Mouse (Mus musculus) monocyte, adult 5-6 weeks (primary cell): ENCODE measurements around the gene Gramd1a. TPM values are rescaled to one million over a fixed set of nuclear protein-coding genes. Genes with fewer than 3 reads are reported as not detected.

Experiments used
- ATAC-seq: fragments of 153-309, 156-312 bp; replicated peaks from 2 replicates; pipeline ENCODE4 v1.8.0; 2017; ENCODE audit warnings: mild to moderate bottlenecking; ENCODE audit not compliant: low TSS enrichment, insufficient number of reproducible peaks, severe bottlenecking, poor library complexity, low FRiP score
- total RNA-seq: library from RNA; stranded (forward); fragments of 200-1000, 200-491, 200-594 nt; gene quantifications from 3 replicates; pipeline ENCODE4 v1.2.3, GENCODE M21; 2017

Gene Gramd1a
- total RNA-seq, 1 experiment from 2014 or later = 60.2 TPM

- no peak for ATAC-seq
Measured at GRCm38 (mm10) chr7:31126851-31127724, 28.6 kb downstream of the Gramd1a start, which contains the start of gene Scn1b. Scn1b (minus strand) TSS chr7:31127003.

- ATAC-seq = no peak
Measured at GRCm38 (mm10) chr7:31126211-31126751, 29.4 kb downstream of the Gramd1a start.

- no peak for ATAC-seq
Measured at GRCm38 (mm10) chr7:31125116-31125515, 30.6 kb downstream of the Gramd1a start.

GRCm38 (mm10) chr7:31124381-31124780, 31.3 kb downstream of the Gramd1a start:
- ATAC-seq = no peak

- ATAC-seq = no peak
Measured at GRCm38 (mm10) chr7:31123697-31124096, 32.0 kb downstream of the Gramd1a start.

- ATAC-seq = no peak
Measured at GRCm38 (mm10) chr7:31122641-31123631, 32.8 kb downstream of the Gramd1a start.

- no peak for ATAC-seq
Measured at GRCm38 (mm10) chr7:31119556-31119955, 36.1 kb downstream of the Gramd1a start.

GRCm38 (mm10) chr7:31118486-31118885, 37.2 kb downstream of the Gramd1a start:
- no peak for ATAC-seq

- ATAC-seq = no peak
Measured at GRCm38 (mm10) chr7:31117465-31117864, 38.2 kb downstream of the Gramd1a start.

GRCm38 (mm10) chr7:31116721-31117145, 39.0 kb downstream of the Gramd1a start:
- no peak for ATAC-seq

- ATAC-seq = peak; percentile 23; the same call in 1 of the 2 replicates
Measured at GRCm38 (mm10) chr7:31115587-31116043, 40.1 kb downstream of the Gramd1a start.

GRCm38 (mm10) chr7:31115182-31115581, 40.5 kb downstream of the Gramd1a start, which contains the start of gene Hpn:
Hpn (minus strand) TSS chr7:31115290.
- ATAC-seq = no peak

- ATAC-seq = no peak
Measured at GRCm38 (mm10) chr7:31114646-31115045, 41.0 kb downstream of the Gramd1a start.

GRCm38 (mm10) chr7:31113800-31114199, 41.9 kb downstream of the Gramd1a start:
- no peak for ATAC-seq

- no peak for ATAC-seq
Measured at GRCm38 (mm10) chr7:31112036-31112435, 43.7 kb downstream of the Gramd1a start.

GRCm38 (mm10) chr7:31110861-31111385, 44.8 kb downstream of the Gramd1a start:
- no peak for ATAC-seq

GRCm38 (mm10) chr7:31109796-31110195, 45.9 kb downstream of the Gramd1a start:
- no peak for ATAC-seq

GRCm38 (mm10) chr7:31109091-31109490, 46.6 kb downstream of the Gramd1a start:
- no peak for ATAC-seq
